Mouse (Mus musculus): ENCODE measurements around the gene Ddb1. TPM values are rescaled to one million over a fixed set of nuclear protein-coding genes. Genes with fewer than 3 reads are reported as not detected.
"Not testable (repeated sequence)": the region's sequence is repeated elsewhere in the genome, so short reads cannot be mapped to it uniquely, and the experiment has no call there.

The Ddb1 gene
- polyA plus RNA-seq (2015; fragmentation: Nextera tagmentation; extraction: Ambion mirVana): 277 and 292 TPM in 2 replicates

DNA sequence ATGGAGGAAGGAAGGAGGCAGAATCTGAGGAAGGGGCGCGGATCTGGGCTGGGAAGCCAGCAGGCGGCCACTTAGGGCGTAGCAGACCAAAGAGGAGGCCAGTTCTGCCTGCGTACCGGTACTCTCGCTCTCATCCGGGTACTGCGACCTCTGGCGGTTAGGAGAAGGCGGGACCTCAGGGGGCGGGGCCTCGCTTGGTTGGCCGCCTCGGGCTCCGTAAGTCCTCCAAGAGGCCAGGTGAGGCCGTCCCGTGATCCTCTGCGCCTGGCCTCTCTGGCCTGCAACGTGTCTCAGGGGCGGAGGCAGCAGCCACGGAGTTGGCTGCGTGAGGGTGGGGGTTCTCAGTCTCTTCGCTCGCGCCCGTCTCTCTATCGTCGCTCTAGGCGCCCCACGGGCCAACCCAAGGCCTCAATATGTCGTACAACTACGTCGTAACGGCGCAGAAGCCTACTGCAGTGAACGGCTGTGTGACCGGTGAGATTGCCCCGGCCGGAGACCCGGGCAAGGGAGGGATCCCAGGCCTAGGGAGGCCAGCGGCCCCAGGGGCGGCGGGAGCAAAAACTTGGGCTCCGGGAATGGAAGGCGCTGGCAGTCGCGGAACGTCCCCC, at the start of gene Ddb1, which contains the start of gene Tkfc:
Ddb1 (plus strand) TSS at position 35 of the 608 bp plus-strand sequence.
Tkfc (minus strand) TSS at position 362 of the 608 bp plus-strand sequence.
- Histone ChIP-seq H3K4me1 (replicated peaks; ENCODE audit: control insufficient read depth, insufficient read depth, low read length) (peaks cover 32% of the 10 kb centered on the region), H3K27ac (ENCODE audit: low read length) (peak within 1 kb of the TSS; percentile 90), H3K4me3 (replicated peaks; ENCODE audit: low read length) (peak within 1 kb of the TSS; percentile 96), H3K9ac (replicated peaks; ENCODE audit: low read depth, low read length) (peak within 1 kb of the TSS; percentile 94), H3K36me3 (ENCODE audit: control insufficient read depth, insufficient read depth) (peaks cover 14% of the 10 kb centered on the region), H3K27me3 (replicated peaks; ENCODE audit: control insufficient read depth, insufficient read depth, low read length) (no peaks in the 10 kb centered on the region), H3K9me3 (ENCODE audit: control insufficient read depth, low read length) (no peaks in the 10 kb centered on the region), H3K4me2 (ENCODE audit: low read length) (peak within 1 kb of the TSS; percentile 84)
- ATAC-seq: peak; percentile 95
- under 1% methylated on average over 49 of the region's 49 CpGs for WGBS

DNA sequence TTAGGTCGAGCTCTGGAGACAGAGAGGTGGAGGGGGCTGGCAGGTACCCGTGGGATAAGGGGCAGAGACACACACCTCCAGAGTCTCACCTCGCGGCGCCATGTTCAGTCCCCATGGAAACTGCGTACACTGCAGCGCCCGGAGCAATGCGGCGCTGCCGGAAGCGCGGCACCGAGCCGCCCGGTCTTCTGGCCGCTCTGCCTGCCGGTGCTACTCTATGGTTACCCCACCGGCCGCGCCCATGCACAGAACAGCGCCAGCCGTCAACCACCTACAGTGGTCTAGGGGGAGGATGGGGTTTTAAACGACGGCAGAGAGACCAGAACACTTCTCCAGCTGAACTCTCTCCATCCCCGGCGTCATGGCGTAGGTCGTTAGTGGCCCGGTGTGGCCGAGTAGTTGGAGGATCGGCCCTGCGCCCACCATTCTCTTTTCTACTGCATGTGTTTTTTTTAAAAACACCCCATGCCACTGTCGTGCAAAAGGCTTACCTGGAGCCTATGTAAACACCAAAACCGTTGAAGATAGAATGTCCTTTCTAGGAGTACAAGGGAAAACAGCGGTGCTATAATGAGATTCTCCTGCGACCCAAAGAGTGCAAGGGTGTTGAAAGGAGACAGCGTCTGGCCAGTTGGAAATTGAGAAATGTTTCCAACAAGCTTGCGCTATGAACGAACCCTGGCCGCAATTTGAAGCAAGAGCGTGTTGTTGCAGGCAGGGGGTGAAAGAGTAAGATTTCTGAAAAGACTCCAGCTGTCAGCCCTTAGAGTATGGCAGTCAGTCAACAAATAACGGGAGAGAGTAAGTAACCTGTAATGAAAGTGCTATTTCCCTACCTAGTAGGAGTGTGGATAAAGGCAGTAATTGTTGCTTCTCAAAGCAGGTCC, 49.3 kb upstream of the Ddb1 start, which contains the start of gene Tmem216:
Tmem216 (minus strand) TSS at position 615 of the 887 bp plus-strand sequence.
- peaks cover 10% of the 10 kb centered on the region for H3K36me3 ChIP-seq (ENCODE audit: control insufficient read depth, insufficient read depth)
- no peaks in the 10 kb centered on the region for H3K27me3 ChIP-seq (replicated peaks; ENCODE audit: control insufficient read depth, insufficient read depth, low read length)
- peak within 1 kb of the TSS; percentile 87 for H3K27ac ChIP-seq (ENCODE audit: low read length)
- peaks cover 17% of the 10 kb centered on the region for H3K4me1 ChIP-seq (replicated peaks; ENCODE audit: control insufficient read depth, insufficient read depth, low read length)
- H3K9ac ChIP-seq (replicated peaks; ENCODE audit: low read depth, low read length): peak within 1 kb of the TSS; percentile 79
- under 1% methylated on average over 43 of the region's 43 CpGs for WGBS
- H3K4me3 ChIP-seq (replicated peaks; ENCODE audit: low read length): peak within 1 kb of the TSS; percentile 70
- peak within 1 kb of the TSS; percentile 74 for H3K4me2 ChIP-seq (ENCODE audit: low read length)
- H3K9me3 ChIP-seq (ENCODE audit: control insufficient read depth, low read length): no peaks in the 10 kb centered on the region
- peak; percentile 100 for ATAC-seq

DNA sequence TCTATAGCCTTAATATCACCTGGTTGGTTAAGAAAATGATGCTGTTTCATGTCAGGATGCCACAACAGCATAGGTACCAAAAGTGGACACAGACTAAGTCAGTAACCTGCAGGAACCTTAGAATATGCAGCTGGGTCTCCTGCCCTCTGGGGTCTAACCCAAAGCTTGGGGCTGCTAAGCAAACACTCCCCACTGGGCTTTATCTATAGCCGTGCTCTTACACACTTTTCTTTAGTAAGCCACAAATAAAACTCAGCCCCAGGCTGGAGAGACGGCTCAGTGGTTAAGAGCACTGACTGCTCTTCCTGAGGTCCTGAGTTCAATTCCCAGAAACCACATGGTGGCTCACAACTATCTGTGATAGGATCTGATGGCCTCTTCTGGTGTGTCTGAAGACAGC, 48.1 kb upstream of the Ddb1 start:
- no peak overlapping the region for H3K27ac ChIP-seq (ENCODE audit: low read length)
- H3K9me3 ChIP-seq (ENCODE audit: control insufficient read depth, low read length): no peaks in the 10 kb centered on the region
- no peaks in the 10 kb centered on the region for H3K27me3 ChIP-seq (replicated peaks; ENCODE audit: control insufficient read depth, insufficient read depth, low read length)
- WGBS: 73% methylated on average over 2 of the region's 2 CpGs
- no peak overlapping the region for H3K4me3 ChIP-seq (replicated peaks; ENCODE audit: low read length)
- no peak for ATAC-seq
- no peaks in the 10 kb centered on the region; the same call in 1 of the 2 replicates for H3K36me3 ChIP-seq (ENCODE audit: control insufficient read depth, insufficient read depth)
- H3K4me1 ChIP-seq (replicated peaks; ENCODE audit: control insufficient read depth, insufficient read depth, low read length): peaks cover 17% of the 10 kb centered on the region
- no peak overlapping the region for H3K4me2 ChIP-seq (ENCODE audit: low read length)
- no peak overlapping the region for H3K9ac ChIP-seq (replicated peaks; ENCODE audit: low read depth, low read length)

DNA sequence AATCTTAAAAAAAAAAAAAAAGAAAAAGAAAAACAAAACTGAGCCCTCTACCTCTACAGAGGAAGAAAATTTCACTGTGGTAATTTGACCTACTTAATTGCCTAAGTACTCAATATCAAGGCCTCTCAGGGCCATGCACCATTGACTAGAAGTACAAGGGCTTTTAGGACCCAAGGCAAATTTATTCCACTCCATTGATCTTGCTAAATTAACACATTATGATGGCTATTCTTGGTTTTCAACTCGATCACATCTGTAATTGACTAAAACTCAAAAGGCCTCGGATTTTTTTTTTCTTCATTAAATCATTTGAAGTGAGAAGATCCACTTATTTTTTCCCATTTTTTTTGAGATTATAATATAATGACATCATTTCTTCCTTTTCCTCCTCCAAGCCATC, 47.7 kb upstream of the Ddb1 start:
- Histone ChIP-seq H3K9ac (replicated peaks; ENCODE audit: low read depth, low read length) (no peak overlapping the region), H3K27me3 (replicated peaks; ENCODE audit: control insufficient read depth, insufficient read depth, low read length) (no peaks in the 10 kb centered on the region), H3K36me3 (ENCODE audit: control insufficient read depth, insufficient read depth) (no peaks in the 10 kb centered on the region), H3K27ac (ENCODE audit: low read length) (no peak overlapping the region), H3K4me3 (replicated peaks; ENCODE audit: low read length) (no peak overlapping the region), H3K4me2 (ENCODE audit: low read length) (no peak overlapping the region), H3K9me3 (ENCODE audit: control insufficient read depth, low read length) (no peaks in the 10 kb centered on the region), H3K4me1 (replicated peaks; ENCODE audit: control insufficient read depth, insufficient read depth, low read length) (peaks cover 17% of the 10 kb centered on the region)
- 70% methylated on average over 2 of the region's 2 CpGs for WGBS
- no peak for ATAC-seq

DNA sequence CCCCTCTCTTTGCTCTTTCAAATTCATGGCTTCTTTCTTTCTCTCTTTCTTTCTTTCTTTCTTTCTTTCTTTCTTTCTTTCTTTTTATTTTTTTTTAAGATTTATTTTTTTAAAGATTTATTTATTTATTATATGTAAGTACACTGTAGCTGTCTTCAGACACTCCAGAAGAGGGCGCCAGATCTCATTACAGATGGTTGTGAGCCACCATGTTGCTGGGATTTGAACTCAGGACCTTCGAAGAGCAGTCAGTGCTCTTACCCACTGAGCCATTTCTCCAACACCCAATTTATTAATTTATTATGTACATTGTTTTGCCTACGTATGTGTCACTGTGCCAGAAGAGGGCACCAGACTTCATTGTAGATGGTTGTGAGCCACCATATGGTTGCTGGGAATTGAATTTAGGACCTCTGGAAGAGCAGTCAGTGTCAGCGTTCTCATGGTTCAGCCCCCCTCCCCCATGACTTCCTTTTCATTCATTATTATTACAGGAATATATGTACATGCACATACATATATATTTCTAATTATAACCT, 47.2 kb upstream of the Ddb1 start:
- peaks cover 17% of the 10 kb centered on the region for H3K4me1 ChIP-seq (replicated peaks; ENCODE audit: control insufficient read depth, insufficient read depth, low read length)
- not testable (repeated sequence) for H3K9me3 ChIP-seq (ENCODE audit: control insufficient read depth, low read length); H3K9ac ChIP-seq (replicated peaks; ENCODE audit: low read depth, low read length); H3K4me2 ChIP-seq (ENCODE audit: low read length); H3K27me3 ChIP-seq (replicated peaks; ENCODE audit: control insufficient read depth, insufficient read depth, low read length); H3K27ac ChIP-seq (ENCODE audit: low read length); ATAC-seq; H3K36me3 ChIP-seq (ENCODE audit: control insufficient read depth, insufficient read depth); H3K4me3 ChIP-seq (replicated peaks; ENCODE audit: low read length)
- 72% methylated on average over 4 of the region's 4 CpGs for WGBS

DNA sequence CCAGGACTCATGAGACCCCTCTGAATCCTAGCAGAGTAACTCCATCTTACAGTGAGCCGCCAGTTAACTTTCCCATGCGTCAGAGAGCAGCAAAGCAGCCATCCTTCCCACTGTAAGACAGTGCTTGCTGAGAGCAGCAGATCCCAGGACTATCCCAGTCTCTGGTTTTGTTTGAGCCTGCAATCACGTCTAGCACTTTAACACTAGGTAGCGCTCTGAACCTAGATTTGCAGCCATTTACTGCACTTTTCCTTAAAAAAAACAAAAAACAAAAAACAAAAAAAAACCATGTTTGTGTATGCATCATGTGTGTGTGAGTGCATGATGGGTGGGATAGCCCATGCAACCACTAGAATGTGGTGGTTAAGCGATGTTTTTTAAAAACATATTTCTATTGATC, 45.0 kb upstream of the Ddb1 start:
- no peak overlapping the region for H3K9ac ChIP-seq (replicated peaks; ENCODE audit: low read depth, low read length)
- no peak for ATAC-seq
- H3K27ac ChIP-seq (ENCODE audit: low read length): no peak overlapping the region
- no peaks in the 10 kb centered on the region for H3K27me3 ChIP-seq (replicated peaks; ENCODE audit: control insufficient read depth, insufficient read depth, low read length)
- H3K4me1 ChIP-seq (replicated peaks; ENCODE audit: control insufficient read depth, insufficient read depth, low read length): peaks cover 9% of the 10 kb centered on the region
- no peak overlapping the region for H3K4me3 ChIP-seq (replicated peaks; ENCODE audit: low read length)
- no peaks in the 10 kb centered on the region for H3K9me3 ChIP-seq (ENCODE audit: control insufficient read depth, low read length)
- WGBS: 35% methylated on average over 5 of the region's 5 CpGs
- no peaks in the 10 kb centered on the region for H3K36me3 ChIP-seq (ENCODE audit: control insufficient read depth, insufficient read depth)
- no peak overlapping the region for H3K4me2 ChIP-seq (ENCODE audit: low read length)

DNA sequence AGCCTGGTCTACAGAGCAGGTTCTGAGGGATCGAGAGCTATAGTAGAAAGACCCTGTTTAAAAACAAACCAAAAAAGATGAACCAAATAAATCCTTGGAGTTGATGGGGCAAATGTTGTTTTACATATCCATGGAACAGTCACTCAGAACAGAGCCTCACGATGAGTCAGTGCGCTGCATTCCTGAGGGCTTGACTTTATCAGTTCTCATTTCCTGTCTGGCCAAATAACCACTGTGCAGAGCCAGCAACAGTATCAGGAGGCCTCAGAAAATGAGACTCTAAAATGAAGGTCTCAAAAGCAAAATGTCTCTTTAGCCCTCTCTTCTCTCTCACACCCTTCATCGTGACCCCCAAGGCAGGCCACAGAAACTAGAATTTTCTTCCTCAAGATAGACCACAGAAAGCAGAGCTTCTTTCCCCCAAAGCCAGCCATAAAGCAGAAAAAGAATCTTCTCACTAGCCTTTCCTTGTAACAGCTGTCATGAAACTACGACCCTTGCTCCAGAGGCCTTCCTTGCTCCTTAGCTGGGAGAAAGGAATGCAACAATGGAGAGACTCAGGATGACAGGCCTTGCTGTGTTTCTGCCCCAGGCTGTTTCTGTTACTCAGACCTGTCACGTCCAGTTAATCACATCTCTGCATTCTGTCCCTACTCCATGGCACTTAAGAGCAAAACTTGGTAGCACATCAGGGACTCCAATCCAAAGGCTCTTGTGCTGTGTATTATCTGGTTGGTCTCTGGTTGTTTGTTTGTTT, 43.4 kb upstream of the Ddb1 start:
- Histone ChIP-seq H3K4me2 (ENCODE audit: low read length) (no peak overlapping the region), H3K9ac (replicated peaks; ENCODE audit: low read depth, low read length) (no peak overlapping the region), H3K4me3 (replicated peaks; ENCODE audit: low read length) (no peak overlapping the region), H3K27ac (ENCODE audit: low read length) (no peak overlapping the region), H3K36me3 (ENCODE audit: control insufficient read depth, insufficient read depth) (no peaks in the 10 kb centered on the region), H3K4me1 (replicated peaks; ENCODE audit: control insufficient read depth, insufficient read depth, low read length) (no peaks in the 10 kb centered on the region), H3K9me3 (ENCODE audit: control insufficient read depth, low read length) (no peaks in the 10 kb centered on the region), H3K27me3 (replicated peaks; ENCODE audit: control insufficient read depth, insufficient read depth, low read length) (no peaks in the 10 kb centered on the region)
- WGBS: 71% methylated on average over 6 of the region's 6 CpGs
- ATAC-seq: no peak

DNA sequence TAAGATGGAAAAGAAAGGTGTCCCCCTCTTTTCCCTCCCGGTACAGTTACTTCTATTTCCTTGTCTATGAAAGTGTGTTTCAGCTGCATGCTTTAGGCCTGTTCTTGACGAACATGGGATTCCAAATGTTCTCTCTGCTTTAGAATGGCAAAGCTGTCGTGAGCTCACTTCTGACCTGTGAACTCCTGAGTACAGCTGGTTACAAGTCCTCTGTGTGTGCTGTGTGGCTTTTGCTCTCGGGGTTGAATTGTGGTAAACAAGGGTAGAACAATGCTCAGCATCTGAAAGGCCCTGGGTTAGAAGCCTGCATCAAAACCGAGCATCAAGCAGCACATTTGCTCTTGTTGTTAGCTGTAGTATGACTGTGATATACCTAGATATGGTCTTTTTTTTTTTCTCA, 42.8 kb upstream of the Ddb1 start:
- WGBS: 53% methylated on average over 5 of the region's 5 CpGs
- Histone ChIP-seq H3K27me3 (replicated peaks; ENCODE audit: control insufficient read depth, insufficient read depth, low read length) (no peaks in the 10 kb centered on the region), H3K4me1 (replicated peaks; ENCODE audit: control insufficient read depth, insufficient read depth, low read length) (no peaks in the 10 kb centered on the region), H3K27ac (ENCODE audit: low read length) (no peak overlapping the region), H3K9me3 (ENCODE audit: control insufficient read depth, low read length) (no peaks in the 10 kb centered on the region), H3K9ac (replicated peaks; ENCODE audit: low read depth, low read length) (no peak overlapping the region), H3K4me3 (replicated peaks; ENCODE audit: low read length) (no peak overlapping the region), H3K4me2 (ENCODE audit: low read length) (no peak overlapping the region), H3K36me3 (ENCODE audit: control insufficient read depth, insufficient read depth) (no peaks in the 10 kb centered on the region)
- no peak for ATAC-seq

DNA sequence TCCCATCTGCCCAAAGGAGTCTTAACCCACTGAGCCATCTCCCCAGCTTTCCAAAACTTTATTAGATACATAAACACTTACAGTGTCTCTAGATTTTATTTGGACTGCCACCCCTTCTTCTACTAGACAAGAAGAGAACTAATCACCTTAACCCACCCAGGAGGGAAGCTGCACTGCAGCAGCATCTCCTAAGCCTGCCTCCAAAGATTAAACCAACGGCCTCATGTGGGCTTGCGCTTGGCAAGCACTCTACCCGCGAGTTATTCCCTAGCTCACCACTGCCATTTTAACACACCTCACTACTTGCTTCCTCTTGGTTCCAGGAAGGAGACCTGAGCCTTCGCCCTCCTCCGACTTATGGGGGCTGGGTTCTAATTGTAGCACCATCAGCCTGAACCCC, 40.8 kb upstream of the Ddb1 start:
- no peak overlapping the region for H3K9ac ChIP-seq (replicated peaks; ENCODE audit: low read depth, low read length)
- no peak for ATAC-seq
- 82% methylated on average over 6 of the region's 6 CpGs for WGBS

More for the DNA sequence above, 40.8 kb upstream of the Ddb1 start:
- no peaks in the 10 kb centered on the region for H3K27me3 ChIP-seq (replicated peaks; ENCODE audit: control insufficient read depth, insufficient read depth, low read length)
- H3K4me1 ChIP-seq (replicated peaks; ENCODE audit: control insufficient read depth, insufficient read depth, low read length): no peaks in the 10 kb centered on the region
- no peak overlapping the region for H3K4me2 ChIP-seq (ENCODE audit: low read length)
- no peaks in the 10 kb centered on the region for H3K9me3 ChIP-seq (ENCODE audit: control insufficient read depth, low read length)
- no peak overlapping the region for H3K27ac ChIP-seq (ENCODE audit: low read length)
- H3K4me3 ChIP-seq (replicated peaks; ENCODE audit: low read length): no peak overlapping the region
- H3K36me3 ChIP-seq (ENCODE audit: control insufficient read depth, insufficient read depth): no peaks in the 10 kb centered on the region

Measured in forebrain, embryonic 16.5 days (tissue).